Mouse (Mus musculus) MEL (cell line): ENCODE data around the gene Rras2.

ENCODE experiments used
- MAX ChIP-seq: IDR thresholded peaks from 2 replicates; pipeline ENCODE4 v1.6.1; 2011; ENCODE audit warnings: low read length, improper control_type of control experiment
- POLR2AphosphoS2 ChIP-seq: IDR thresholded peaks from 2 replicates; pipeline ENCODE4 v1.6.1; 2011; ENCODE audit warnings: low read length, improper control_type of control experiment

GRCm38 (mm10) chr7:114103152-114103551 lies 14.4 kb downstream of the Rras2 start:
- TF ChIP-seq MAX (no peak), POLR2AphosphoS2 (no peak)
